Mouse (Mus musculus): Measurements from ENCODE around the gene Znhit3.
A peak's percentile ranks its signal among the peaks of the same experiment; 100 is the strongest.

The Znhit3 gene

DNA sequence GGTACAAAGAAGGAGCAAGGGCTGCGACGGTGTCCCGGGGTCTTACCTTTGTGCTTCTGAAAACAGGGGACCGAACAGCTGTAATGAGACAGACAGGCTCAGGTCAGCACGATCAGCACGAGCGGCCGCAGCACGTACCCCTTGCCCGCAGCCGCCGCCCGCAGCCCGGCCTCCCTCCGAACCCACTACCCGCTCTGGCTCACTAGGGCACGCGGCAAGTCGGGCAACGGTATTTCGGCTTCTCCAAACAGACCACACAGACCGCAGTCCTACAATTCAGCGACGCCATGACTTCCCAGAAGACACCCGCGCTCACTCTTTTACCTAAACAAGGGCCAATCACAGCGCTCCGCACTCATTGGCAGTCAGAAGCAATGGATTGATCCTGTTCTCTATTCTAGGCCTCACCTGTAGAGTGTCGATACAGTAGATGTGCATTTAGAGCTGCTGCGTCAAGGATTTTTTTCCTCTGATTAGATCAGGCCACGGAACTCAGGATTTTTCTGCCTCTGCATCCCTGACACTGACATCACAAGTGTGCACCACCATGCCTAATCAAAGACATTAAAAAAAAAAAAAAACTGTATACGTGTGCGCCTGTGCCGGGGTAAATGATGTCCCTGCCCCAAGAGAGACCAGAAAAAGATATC, at the start of gene Znhit3:
Gene Znhit3, minus strand, starts transcription at position 314 of the 650 bp plus-strand sequence.
- DNase-seq (ENCODE audit: low spot score in 2 of 2), result peak; percentile 85 to 91

DNA sequence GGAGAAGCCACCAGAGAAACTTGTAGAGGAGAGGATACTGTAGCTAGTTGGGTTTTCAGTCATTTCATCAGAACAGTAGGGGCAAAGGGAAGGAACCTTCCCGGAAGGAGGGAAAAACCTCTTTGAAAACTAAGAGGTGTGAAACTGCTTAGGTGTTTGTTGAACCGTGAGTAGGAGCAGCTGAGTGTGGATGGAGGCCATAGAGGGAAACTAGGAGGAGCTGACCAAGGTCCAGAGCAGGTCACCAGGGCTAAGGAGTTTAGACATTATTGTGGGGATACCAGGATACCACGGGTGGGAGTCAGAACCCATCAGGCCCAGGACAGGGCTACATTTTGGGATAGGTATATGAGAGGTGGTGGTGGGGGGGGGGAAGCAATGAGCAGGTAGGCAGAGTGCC, 47.4 kb upstream of the Znhit3 start:
- DNase-seq (ENCODE audit: low spot score in 2 of 2), result no peak

DNA sequence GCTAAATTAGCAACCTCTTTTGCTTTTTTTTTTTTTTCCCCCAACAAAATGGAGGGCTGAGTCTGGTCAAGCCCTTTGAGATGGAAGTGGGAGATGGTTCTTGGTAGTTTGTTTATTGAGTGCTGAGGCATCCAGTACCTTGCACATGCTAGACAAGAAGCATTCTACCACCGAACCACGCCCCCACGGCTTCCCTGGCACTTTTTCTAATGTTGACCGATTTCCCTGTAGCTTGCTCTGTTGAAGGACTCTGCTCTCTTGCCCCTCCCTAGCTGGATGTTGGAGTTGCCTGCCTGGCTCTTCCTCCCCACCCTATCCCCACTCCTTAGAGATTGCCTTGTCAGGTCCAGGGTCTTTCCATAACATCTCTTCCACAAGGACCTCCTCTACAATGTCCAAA, 46.4 kb upstream of the Znhit3 start:
- DNase-seq (ENCODE audit: low spot score in 2 of 2), result no peak

- no peak for DNase-seq (ENCODE audit: low spot score in 2 of 2)
Observed at GRCm38 (mm10) chr11:84961571-84961970, 45.4 kb upstream of the Znhit3 start.

- DNase-seq (ENCODE audit: low spot score in 2 of 2), result no peak
Observed at GRCm38 (mm10) chr11:84960780-84961179, 44.6 kb upstream of the Znhit3 start.

DNA sequence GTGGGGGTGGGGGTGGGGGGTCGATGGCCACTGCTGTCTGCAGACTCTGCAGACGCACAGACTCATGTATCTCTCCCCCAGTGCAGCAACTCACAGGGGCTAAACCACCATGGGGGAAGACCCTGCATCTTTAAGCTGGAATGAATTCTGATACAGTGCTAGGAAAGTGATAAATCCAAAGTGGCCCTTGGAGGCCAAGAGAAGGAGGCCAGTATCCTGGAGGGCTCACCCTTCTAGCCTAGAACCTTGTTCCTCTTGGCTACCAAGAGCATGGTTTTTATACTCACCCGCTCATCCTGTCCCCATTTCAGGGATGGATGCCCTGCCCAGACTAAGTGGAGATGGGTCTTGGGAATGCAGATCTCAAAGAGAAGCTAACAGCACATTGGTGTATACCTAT, 44.1 kb upstream of the Znhit3 start:
- no peak for DNase-seq (ENCODE audit: low spot score in 2 of 2)

- DNase-seq (ENCODE audit: low spot score in 2 of 2), result no peak
Observed at GRCm38 (mm10) chr11:84959701-84960181, 43.6 kb upstream of the Znhit3 start.

GRCm38 (mm10) chr11:84959181-84959580, 43.0 kb upstream of the Znhit3 start:
- DNase-seq (ENCODE audit: low spot score in 2 of 2), result no peak

DNA sequence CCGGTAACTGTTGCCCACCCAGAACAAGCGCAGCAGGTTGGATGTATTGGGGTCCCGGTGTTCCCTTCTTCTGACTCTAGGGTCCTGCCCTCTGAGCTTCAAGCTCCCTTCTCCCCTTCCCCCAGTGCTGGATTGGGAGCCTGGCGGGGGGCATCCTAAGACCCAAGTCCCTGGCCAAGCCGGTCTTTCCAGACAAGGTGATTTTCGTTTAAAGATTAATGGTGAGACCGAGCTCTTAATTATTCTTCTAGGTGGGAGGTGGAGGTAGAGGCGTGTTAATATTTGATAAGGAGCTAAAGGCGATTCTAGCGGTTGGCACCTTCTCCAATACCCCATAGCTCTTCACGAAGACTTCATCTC, 42.1 kb upstream of the Znhit3 start:
- no peak for DNase-seq (ENCODE audit: low spot score in 2 of 2)

GRCm38 (mm10) chr11:84957591-84958270, 41.6 kb upstream of the Znhit3 start, which contains the start of gene Car4:
Car4 (plus strand) TSS chr11:84957786.
- DNase-seq (ENCODE audit: low spot score in 2 of 2), result peak in 1 of 2 experiments; percentile 43

GRCm38 (mm10) chr11:84957171-84957570, 41.0 kb upstream of the Znhit3 start:
- DNase-seq (ENCODE audit: low spot score in 2 of 2), result no peak

GRCm38 (mm10) chr11:84956400-84956799, 40.2 kb upstream of the Znhit3 start:
- DNase-seq (ENCODE audit: low spot score in 2 of 2), result no peak

GRCm38 (mm10) chr11:84952611-84953010, 36.4 kb upstream of the Znhit3 start:
- no peak for DNase-seq (ENCODE audit: low spot score in 2 of 2)

DNA sequence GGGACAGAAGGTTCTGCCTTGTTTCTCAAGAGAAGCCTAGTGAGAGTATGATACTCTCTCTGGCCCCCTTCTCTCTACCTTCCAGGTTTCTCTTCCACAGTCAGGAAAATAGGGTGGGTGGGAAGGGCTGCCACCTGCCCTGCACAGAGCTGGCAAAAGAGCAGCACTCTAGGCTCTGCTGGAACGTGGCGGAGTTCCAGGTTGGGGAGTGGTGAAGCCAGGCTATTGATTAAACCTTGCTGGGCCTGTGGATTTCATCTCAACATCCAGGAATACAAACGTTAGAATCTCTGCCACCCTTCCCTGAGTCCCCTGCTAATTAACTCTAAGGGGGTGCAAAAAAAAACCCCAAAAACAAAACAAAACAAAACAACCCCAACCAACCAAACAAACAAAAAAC, 32.4 kb upstream of the Znhit3 start:
- no peak for DNase-seq (ENCODE audit: low spot score in 2 of 2)

- DNase-seq (ENCODE audit: low spot score in 2 of 2), result no peak
Observed at GRCm38 (mm10) chr11:84948114-84948513, 31.9 kb upstream of the Znhit3 start.

DNA sequence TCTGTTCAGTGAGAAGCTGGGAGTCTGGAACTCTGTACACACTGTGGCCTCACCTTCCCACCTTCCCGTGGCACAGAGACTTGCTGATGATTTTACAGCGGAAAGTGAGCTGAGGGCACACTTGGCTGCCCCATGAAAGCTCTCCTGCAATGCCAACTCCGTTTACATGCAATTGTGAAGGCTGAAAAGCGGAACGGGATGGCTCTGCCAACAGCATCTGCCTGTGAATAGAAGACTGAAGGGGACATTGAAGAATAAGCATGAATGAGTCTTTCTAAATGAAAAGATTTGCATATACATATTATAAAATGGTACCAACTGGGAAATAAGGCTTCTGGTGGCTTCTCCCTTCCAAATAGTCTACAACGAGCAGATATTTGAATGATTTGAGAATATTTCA, 31.0 kb upstream of the Znhit3 start:
- DNase-seq (ENCODE audit: low spot score in 2 of 2), result no peak

- no peak for DNase-seq (ENCODE audit: low spot score in 2 of 2)
Observed at GRCm38 (mm10) chr11:84945841-84946240, 29.7 kb upstream of the Znhit3 start.

DNA sequence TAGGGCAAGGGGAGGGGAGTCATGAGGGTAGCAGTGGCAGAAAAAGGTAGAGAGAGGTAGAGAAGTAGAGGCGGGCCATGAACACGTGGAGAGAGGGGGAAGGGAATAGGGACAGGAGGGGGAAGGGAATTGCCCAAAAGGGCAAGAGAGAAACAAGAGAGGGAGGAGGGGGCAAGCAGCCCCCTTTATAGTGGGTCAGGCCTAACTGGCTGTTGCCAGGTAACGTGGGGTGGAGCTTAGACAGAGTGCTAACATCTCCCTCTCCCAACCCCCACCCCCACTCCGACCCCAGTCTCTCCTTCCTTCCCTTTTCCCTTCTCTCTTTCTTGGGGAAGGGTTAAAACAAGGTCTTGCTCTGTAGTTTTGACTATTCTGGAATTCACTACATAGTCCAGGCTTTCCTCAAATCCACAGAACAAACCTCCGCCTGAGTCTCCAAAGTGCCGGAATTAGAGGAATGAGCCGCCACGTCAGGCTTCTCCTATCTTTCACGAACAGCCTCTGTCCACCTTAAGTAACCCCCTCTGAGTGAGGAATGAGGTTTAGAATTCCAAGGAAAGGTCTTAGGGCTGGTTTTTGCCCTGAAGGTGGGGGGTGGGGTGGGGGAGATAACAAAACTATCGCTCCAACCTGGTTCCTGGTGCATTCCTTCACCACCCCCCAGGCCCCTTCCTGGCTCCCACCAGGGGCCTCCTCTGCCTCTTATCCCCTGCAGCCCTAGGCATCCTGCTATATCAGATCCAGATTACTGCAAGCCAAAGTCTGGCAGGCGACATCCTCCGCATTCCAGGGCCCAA, 28.7 kb upstream of the Znhit3 start:
- no peak for DNase-seq (ENCODE audit: low spot score in 2 of 2)

DNA sequence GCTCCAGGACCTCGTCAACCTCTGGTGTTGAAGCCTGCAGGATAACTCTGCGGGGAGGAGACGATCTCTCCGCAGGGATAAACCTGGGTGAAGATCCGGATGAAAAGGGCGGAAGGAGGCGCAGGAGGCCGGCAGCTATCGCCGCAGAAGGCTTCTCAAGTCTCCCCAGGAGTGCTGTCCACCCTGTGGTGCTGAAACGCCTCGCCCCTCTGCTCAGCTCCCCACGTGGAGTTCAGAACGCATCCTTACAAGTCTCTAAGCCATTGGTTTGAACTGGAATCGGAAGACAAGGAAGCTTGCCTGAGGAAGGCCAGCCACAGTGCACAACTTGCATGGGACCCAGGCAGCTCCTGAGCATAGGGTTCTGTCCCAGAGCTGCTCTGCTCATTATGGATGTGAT, 27.8 kb upstream of the Znhit3 start:
- no peak for DNase-seq (ENCODE audit: low spot score in 2 of 2)

DNA sequence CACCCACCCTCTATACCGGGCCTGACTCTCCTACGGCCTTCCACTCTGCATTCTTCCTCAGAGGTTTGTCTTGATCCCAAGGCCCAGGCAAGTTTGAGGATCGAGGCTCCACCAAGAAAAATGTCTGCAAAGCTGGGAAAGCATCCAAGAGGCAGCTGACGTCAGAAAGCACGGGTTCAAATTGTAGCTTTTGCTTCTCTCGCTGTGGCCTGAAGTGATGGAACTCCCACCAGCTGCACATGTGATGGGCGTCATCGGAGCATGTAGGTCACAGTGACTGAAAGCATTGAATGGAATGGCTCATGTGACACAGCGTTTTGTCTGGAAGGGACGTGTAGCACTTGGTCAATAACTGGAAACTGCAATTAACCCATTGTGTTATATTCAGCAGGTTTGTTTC, 24.0 kb upstream of the Znhit3 start:
- no peak for DNase-seq (ENCODE audit: low spot score in 2 of 2)

DNA sequence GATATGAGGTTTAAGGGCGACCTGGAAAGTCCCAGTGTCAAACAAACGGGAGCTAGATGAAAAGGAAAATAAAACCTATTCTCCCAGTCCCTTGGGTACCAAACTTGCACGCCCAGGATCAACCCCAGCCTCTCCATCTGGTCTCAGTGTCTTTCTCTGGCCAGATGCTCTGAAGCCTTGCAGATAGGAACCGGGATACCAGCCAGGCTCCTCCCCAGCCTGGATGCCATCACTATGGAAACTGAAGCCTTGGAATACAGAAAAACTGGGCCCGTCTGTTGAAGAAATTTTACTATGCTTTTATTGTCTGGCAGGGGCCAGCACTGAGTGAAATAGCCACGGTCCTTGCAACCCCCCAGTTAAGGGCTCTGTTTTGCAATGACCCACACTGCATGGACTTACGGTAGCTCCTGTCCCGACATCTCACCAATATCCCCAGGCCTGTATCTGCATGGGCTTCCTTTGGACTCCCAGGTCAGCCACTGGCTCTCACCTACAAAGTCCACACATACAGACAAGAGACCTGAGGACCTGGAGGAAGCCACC, 23.4 kb upstream of the Znhit3 start:
- DNase-seq (ENCODE audit: low spot score in 2 of 2), result peak; percentile 49 to 55

- DNase-seq (ENCODE audit: low spot score in 2 of 2), result no peak
Observed at GRCm38 (mm10) chr11:84932261-84932660, 16.1 kb upstream of the Znhit3 start.

Measured in right cerebral cortex, postnatal 36 days (tissue).